Mouse (Mus musculus) embryonic stem cell, embryonic (primary cell): ENCODE data around the gene Lamp3.
"Not testable (repeated sequence)": the region's sequence is repeated elsewhere in the genome, so short reads cannot be mapped to it uniquely, and the experiment has no call there.

Source experiments
- CTCF ChIA-PET, 4 experiments: fragments of 300-600 bp in 2 of 4; fragments of 350-600 bp in 2 of 4; sonication (Branson Sonifier 250); formaldehyde crosslinking; loops; one replicate each; lab custom pipeline; 2022; ENCODE audit warnings: inconsistent platforms in 2 of 4; lab: Charles Lee
- POLR2A ChIA-PET, 4 experiments: fragments of 300-600 bp in 2 of 4; fragments of 350-600 bp in 2 of 4; sonication (Branson Sonifier 250); formaldehyde crosslinking; loops; one replicate each; lab custom pipeline; 2022; ENCODE audit warnings: antibody characterized with exemption in 4 of 4, inconsistent platforms in 1 of 4; lab: Charles Lee

The Lamp3 gene

DNA sequence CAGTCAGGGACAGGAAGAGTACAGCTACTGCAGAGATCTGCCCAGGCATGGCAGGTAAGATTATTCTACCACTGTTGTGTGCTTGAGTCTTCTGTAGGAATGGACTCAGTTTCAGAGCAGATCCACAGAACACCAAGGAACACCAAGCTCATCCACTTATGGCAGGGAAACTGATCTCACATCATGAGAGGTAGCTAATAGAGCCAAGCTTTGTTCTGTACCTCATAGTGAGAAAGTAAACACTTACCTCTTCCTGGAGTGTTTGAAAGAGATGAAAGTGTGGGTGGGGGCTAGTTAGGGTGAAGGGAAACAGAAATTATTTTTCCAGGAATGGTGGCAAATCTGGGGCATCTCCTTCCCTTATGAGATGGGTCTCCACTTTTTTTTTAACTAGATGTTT is at the start of gene Lamp3:
Lamp3 (minus strand) TSS at position 160 of the 400 bp plus-strand sequence.
- ChIA-PET CTCF (interaction anchor here in 1 of 4 experiments (0.8 kb wide), 1 partner anchor 1661 kb away, joined by 3 read pairs; no protein-coding TSS in a partner anchor), POLR2A (no interaction called here)

DNA sequence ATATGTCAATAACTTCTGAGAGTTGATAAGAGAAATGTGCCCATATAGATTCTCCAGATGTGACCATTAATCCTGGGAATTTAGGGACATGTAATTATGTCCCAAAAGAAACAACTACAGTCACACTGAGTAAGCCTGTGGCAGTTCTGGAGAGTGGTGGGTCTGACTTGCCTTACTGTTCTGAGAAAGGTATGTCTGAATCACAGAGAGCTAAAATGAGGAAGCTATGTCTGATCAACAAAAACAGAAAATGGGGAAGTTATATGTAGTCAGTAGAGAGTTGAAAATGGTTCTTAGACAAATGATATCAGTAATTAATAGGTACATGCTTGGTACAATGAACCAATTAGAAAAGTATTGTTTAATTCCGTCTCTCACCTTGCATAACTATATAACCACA is 26.7 kb upstream of the Lamp3 start:
- CTCF ChIA-PET: no interaction called here

DNA sequence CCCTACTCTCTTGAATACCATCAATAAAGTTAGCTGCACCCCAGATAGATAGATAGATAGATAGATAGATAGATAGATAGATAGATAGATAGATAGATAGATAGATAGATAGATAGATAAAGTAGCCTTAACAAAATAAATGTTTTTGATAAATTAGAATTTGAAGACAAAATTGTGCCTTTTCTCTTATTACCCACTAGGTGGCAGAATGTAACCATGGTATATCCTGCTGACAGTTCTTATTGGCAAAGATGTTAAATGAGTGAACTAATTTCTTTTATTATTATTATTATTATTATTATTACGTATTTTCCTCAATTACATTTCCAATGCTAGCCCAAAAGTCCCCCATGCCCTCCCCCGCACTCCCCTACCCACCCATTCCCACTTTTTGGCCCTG is 18.0 kb upstream of the Lamp3 start:
- POLR2A ChIA-PET, CTCF ChIA-PET: not testable (repeated sequence)

More for the DNA sequence above, 26.7 kb upstream of the Lamp3 start:
- POLR2A ChIA-PET: interaction anchor here in 2 of 4 experiments (1.0 to 1.4 kb wide), 2 partner anchors 27 kb away, joined by 4 to 6 read pairs; partner anchors contain the start of gene B3gnt5 (in 2 of the 2)

DNA sequence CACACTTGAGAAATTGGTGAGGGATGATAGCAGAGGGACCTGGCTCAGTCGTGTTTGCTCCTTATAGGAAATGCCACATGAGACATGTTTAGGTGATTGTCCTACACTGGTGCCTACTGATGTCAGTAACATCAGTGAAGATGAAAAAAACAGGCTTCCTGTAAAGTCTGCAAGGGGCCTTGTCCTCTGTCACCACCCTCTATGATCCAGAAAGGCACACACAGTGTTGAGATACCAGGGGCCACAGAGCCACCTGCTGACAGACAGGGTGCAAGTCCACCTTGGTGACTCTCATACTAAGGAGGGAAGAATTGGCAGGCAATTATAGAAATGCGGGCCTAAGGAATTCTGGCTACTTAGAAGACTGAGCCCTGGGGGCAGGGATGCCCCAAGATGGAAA is 14.8 kb upstream of the Lamp3 start:
- POLR2A ChIA-PET: no interaction called here
- CTCF ChIA-PET: no interaction called here

DNA sequence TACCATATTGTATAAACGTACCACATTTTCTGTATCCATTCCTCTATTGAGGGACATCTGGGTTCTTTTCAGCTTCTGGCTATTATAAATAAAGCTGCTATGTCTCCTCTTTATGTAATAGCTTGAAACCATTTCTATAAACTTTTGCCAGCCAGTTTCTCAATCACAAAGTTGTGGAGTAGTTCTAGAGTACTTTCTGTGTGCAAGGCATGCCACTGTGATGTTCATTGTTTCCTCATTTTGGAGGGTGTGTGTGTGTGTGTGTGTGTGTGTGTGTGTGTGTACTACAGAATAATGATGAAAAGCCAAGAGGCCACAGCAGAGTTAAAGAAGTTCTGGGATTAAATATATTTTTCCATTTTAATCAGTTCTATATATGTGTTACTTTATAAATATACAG is 1.2 kb upstream of the Lamp3 start:
- CTCF ChIA-PET: no interaction called here
- POLR2A ChIA-PET: no interaction called here

DNA sequence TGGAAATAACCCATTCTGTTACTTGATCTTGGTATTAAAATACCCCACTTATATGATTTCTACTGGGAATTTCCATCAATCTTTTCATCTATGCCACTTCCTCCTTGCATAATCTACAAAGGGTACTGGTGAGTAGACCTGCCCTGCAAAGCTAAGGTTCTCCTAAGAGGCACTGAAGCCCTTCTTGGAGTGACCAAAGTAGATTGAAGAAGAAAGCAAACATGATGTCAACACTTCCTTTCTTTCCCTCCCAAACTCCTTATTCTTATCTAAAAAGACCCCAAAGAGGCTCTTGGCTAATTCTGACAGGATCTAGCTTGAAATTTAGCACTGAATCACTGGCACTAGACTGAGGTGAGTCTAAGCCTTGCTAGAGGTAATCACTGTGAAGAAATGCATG is 7.0 kb downstream of the Lamp3 start:
- POLR2A ChIA-PET: no interaction called here

DNA sequence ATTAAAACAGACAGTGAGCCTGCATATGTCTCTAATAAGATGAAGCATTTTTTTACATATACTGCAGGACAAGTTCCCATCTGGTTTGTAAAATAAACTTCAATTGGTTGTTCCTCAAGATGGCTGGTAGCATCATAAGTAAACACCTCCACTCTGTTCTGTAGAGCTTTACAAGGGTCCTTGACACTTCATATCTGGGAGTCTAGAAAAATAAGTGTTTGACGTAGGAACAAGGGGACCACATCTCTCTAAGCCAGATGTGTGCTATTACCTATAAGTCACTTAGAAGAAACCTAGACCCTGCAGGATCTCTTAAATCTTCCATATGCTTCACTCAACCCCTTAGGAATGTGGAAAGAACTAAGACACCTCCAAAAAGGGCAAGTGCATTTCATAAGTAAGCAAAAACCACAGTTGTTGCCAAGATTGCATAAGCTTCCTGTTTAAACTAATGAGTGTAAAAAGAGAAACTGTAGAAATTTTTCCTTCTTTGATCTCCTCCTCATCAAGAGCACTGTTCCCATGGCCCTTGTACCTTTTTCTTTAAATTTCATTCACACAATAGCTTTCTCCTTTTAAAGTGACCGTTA is 35.3 kb downstream of the Lamp3 start:
- ChIA-PET POLR2A (no interaction called here), CTCF (interaction anchor here in 1 of 4 experiments (0.5 kb wide), 1 partner anchor 487 kb away, joined by 3 read pairs; no protein-coding TSS in a partner anchor)

More for the DNA sequence above, 7.0 kb downstream of the Lamp3 start:
- CTCF ChIA-PET: no interaction called here

DNA sequence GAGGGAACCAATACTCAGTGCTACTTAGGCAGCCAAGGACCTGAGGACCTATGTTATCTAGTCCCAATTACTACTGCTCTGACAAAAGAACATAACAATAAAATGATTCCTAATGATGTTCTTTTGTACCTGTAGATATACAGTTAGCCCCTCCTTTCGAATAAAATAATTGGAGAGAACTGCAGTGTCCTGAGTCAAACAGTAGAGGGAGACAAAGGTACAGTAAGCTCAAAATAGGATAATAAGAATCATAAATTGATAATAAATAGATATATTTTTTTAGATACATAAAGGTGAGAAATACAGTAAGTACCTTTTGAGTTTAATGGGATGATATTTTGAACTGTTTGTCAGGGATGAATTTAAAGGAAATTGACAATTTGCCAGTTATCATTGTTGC is 39.9 kb downstream of the Lamp3 start:
- ChIA-PET CTCF (interaction anchor here in 1 of 4 experiments (0.7 kb wide), 1 partner anchor 617 kb away, joined by 3 read pairs; no protein-coding TSS in a partner anchor), POLR2A (no interaction called here)

DNA sequence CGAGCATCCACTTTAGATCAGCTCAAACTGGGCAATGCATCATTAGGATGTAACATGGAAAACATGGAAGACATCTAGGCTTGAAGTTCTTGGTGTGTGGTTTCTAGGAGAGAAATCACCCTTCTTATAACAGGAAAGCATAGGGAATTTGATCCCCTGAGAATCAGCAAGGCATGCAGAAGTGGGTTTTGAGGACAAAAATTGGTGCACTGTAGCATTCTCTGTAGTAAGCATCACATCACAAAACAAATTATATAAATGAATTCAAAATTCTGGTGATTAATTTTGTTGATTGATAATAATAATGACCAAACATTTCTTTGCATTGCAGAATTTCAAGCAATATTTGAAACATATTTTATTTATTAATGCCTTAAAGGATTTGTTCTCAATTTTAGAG is 76.4 kb downstream of the Lamp3 start, which contains the start of gene Olfr171:
Olfr171 (minus strand) TSS at position 101 of the 400 bp plus-strand sequence.
- ChIA-PET POLR2A (no interaction called here), CTCF (no interaction called here)

DNA sequence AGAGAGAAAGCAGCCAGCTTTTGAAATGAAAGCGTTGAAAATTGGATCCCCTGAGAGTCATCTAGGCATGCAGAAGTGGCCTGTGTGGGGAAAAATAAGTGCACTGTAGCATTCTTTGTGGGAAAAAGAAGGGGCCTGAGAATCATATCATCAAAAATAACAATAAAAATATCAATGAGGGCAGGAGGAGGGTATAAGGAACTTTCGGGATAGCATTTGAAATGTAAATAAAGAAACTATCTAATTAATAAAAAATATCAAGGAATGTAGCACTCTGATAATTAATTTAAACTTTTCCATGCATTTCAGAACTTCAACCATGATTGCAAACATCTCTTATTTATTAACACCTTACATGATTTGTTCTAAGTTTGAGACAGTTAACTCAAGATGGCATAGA is 94.4 kb downstream of the Lamp3 start, which contains the start of gene Olfr170:
Olfr170 (minus strand) TSS at position 101 of the 400 bp plus-strand sequence.
- POLR2A ChIA-PET: not testable (repeated sequence)

More for the DNA sequence above, 94.4 kb downstream of the Lamp3 start, which contains the start of gene Olfr170:
- CTCF ChIA-PET: not testable (repeated sequence)
